Mouse (Mus musculus) urinary bladder, postnatal 36 days (tissue): ENCODE results near the gene Bckdhb.
A peak's percentile ranks its signal among the peaks of the same experiment; 100 is the strongest.
"Not testable (repeated sequence)": the region's sequence is repeated elsewhere in the genome, so short reads cannot be mapped to it uniquely, and the experiment has no call there.

Source experiments
- DNase-seq, 2 experiments: peaks; one replicate each; pipeline ENCODE4 v3.0.0; 2022; ENCODE audit warnings: low spot score in 2 of 2, mixed read lengths in 1 of 2

Bckdhb gene

DNA sequence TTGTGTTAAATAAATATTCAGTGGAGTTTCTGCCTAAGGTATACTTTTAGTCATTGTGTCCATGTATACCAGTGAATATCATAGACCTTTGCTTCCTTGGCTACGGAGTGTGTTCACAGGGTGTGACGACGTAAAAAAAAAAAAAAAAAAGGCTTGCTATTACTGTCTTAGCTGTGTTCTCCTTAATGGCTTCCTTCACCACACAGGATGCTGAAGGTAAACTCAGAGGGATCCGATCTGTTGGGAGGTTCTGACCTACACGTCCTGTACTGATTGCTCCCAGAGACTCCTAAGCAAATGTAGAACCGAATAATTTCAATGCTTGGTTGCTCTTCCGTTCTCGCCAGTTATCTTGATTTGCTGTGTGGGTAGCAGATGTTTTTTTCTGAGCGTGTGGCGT is 38.4 kb downstream of the Bckdhb start:
- no peak for DNase-seq

DNA sequence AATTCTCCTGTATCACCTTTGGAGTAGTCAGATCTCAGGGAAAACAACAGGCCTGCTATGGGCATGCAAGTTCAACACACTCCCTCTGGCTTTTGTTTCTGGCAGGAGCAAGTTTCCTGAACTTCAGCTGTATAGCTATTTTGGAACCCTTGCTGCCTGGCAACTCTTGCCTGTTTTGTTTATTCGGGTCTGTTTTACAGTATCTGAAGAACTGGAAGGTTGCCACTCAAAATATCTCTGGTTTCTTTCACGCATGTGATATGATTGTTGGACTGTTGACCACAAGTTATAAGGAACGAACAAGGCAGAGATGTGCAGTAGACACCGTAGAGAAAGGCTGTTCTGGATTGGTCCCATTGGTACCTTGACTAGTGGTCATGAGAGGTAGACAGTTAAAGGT is 39.4 kb downstream of the Bckdhb start:
- DNase-seq, result no peak

DNA sequence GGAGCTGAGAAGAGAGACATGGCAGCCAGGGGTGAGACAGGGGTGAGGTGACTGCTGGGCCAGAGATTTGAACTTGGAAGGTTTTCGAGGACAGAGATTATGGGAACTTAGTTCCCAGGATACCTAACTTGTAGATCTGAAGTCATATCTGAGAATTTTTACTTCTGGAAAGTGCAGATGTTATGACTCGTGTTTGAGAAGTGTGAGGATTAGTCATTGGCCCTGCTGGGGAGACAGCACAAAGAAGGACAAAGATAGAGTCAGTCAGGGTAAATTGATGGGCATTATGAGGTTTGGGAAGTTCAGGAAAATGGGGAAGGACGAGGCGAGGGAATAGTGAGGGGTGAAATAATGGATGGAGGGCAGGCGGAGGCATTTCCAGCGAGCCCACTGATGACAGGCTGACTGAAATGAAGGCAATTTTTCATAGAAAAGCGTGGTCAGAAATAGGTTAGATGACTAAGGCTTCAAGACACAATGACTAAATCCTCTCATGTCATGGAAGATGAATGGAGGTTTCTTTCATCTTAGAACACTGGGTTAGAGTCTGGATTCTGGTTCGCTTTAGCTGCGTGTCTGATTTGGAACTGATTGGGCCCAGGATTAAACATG is 42.6 kb downstream of the Bckdhb start:
- DNase-seq, result no peak

DNA sequence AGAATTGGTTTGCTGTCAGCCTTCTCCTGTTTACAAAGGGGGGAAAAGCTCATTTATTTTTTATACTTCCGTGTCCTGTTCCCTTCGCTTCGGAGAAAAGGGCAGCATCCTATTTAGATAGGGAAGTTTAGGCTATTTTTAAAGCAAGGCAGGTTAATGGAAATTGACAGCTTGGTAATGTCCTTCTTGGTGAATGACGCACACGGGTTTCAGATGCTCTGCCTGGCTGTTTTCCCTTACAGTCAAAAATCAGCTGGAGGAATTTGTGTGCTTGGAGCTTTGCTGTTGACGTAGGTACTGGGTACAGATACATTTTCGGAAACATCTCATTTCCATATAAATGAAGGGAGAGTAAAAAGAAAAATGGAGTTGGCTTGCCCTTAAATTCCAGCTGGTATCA is 44.4 kb downstream of the Bckdhb start:
- DNase-seq, result no peak

DNA sequence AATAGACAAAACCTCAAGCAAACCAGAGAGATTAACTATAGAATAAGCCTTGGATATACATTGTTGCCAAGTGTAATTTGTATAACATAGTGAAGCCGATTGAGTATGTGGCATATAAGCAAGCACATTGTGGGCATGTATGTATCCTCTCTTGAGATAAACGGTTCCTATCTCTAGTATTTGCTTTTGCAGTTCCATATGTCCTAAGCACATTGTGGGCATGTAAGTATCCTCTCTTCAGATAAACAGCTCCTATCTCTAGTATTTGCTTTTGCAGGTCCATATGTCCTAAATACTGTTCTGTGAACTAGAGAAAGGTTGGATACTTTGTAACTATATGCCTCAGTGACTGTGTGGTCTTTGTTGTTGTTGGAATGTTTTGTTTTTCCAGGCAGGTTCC is 48.5 kb downstream of the Bckdhb start:
- no peak for DNase-seq

DNA sequence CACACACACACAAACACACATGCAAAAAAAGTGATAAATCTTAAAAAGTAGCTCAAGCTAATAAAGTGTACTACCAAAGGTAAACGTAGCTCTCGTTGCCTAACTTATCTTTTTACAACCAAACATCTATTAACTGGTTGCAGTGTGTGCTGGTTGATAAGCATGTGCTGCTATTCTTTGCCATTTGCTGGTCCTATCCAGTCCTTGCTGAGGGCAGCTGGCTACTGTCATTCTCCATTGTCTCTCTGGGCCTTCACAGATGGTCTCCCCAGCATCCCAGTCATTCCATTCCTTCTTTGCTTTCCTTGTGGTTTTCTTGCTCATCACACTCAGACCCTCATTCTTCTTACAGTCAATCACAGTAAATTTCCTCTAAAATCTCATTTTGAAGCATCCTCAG is 50.9 kb downstream of the Bckdhb start:
- DNase-seq, result no peak

DNA sequence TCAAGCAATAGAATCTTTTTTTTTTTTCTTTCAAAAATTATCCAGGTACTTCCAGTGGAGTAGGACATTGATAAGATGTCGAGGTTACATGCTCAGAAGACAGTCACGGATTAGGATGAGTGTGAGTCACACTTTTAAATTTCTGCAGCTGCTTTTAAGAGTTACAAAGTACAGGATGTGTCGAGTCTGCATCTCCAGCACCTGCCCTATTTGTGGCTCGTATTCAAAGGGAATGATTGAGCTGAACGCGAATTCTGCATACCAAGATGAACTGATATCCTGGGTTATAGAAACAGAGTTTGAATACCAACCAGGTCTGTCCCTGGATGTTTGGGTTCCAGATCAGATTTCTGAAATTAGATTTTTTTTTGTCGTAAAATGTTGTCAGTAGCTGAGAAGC is 56.3 kb downstream of the Bckdhb start:
- DNase-seq, result no peak

DNA sequence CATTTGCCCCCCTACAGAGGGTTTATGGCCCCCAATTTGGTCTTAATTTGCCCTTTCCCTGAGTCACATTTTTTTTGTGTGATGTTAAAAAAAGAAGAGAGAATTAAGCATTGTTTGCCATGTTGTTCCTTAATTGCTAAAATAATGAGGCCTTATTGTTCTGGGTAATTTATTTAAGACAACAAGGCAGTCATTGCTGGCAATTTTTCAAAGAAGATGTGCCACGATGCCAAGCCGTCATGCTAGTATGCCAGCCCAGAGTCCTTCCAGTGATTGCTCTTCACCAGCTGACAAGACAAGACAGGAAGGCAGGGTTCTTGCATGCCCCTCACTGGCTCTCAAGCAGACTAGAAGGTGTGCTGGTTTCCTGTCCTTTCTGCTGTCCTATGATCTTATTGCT is 84.0 kb downstream of the Bckdhb start:
- no peak for DNase-seq

DNA sequence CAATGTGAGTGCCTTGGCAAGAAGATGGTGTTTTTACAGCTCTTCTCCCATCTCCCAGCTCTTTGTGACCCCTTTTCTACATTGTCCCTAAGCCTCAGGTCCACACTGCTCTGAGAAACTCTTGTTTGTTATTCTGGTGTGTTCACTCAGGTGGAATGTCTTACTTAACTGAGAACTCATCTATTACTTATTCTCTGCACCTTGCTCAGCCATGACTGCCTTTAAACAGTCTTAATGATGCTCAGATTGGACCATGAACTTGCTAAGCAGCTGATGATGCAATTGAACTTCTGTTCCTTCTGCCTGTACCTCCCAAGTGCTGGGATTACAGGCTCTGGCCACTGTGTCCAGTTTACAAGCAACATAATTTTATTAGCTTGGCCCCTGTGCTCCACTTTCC is 86.2 kb downstream of the Bckdhb start:
- no peak for DNase-seq

DNA sequence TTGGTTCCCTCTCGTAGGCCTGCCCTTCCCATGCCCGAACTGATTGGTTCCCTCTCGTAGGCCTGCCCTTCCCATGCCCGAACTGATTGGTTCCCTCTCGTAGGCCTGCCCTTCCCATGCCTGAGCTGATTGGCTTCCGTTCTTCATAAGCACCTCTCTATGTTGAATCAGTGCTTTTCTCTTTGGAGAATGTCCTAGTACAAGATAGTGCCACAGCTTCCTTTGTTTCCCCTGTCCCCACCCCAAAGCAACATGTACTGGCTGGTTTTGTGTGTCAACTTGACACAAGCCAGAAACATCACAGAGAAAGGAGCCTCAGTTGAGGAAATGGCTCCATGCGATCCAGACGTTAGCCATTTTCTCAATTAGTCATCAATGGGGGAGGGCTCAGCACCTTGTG is 93.2 kb downstream of the Bckdhb start:
- not testable (repeated sequence) for DNase-seq

DNA sequence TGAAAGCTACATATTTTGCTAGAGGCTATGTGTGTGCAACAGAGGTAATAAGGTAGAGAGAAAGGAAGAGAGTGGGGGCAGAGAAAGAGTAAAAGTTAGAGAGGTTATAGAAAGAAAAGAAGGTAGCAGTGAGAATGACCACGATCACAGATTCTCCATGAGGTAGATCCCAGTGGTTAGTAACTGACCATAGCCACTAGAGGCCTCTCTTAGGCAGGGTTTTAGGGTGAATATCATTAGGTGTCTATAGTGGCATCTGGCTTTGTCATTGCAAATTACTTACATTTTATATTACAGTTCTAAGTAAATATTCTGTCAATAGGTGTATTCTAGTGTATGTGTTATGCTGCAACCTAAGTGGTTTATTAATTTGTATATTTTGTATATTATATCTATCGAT is 94.7 kb downstream of the Bckdhb start:
- no peak for DNase-seq

DNA sequence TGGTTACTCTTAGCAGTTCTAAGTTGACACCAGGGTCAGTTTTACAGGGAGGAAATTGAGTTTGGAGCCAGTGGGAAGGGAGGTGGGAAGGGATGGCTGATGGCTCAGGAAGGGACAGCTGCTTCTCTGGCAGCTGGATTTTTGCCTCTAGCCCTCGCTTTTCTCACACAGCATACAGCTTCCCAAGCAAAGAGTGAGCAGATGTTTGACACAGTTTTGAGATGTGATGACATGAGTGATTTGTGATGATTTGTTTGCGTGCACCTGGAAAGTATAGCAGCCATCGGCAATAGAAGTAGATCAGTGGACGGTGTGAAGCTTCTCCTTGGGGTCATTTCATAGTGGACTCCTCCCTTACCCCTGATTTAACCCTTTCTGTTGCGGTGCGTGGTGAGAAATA is 96.2 kb downstream of the Bckdhb start:
- DNase-seq, result no peak

DNA sequence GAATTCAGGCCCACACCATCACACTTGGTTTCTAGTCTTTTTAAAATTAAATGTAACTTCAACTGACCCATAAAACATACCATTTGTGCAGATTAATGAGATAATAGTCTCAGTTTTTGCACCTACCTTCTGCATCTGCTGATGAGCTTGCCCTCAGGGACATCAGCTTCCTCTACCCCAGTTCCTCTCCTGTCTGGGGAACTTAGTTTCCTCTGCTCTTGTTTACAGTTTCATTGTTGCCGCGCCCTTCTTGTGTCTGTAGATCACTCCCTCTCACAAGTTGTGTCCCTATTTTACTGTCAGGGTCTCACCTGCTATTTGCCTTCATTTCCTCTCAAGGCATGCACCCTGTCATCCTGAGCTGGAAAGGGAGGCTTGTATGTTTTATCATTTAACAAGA is 103.2 kb downstream of the Bckdhb start:
- no peak for DNase-seq

DNA sequence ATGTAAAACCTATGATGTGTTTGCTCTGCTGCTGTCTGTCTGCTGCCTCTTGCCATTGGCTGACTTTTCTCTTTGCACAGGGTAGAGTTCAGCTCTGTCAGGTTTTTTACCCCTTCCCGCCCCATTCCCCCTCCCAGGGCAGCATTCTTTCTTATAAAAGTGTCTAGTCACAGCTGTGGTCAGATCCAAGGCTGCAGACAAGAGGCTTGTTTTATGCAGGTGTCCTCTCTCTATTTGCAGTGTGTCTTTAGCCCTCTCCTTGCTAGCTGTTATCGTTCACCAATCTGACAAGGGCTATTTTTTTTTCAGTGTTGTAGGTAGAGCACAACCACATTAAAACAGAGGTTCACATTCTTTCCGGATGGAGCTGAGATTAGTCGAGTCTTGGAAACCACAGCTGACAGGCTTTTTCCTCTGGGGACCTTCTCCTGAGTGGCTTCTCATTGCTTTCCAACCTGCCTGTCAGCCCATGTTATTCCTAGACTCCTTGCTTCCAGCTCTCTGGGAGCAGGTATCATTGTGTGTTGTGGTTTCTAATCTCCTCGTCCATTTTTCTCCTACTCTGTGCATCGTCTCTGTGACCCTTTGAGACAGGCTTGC is 105.8 kb downstream of the Bckdhb start:
- DNase-seq, result no peak

DNA sequence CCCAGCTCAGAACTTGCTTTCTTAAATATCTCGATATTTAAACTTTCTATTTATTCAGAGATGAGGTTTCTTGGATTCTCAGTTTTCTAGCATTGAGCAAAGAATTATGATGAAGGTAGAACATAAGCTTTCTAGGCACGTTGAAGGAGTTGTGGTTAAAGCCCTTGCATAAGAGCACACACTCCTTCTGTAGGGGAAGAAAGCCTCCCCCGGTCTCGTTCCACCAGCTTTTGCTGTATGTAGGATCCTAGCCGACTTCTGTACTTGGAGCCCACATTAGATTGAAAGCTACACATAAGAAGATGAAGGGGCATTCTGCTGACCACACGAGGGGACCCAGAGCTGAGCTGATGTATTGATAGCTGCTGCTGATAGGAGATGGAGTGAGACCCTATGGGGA is 106.5 kb downstream of the Bckdhb start:
- DNase-seq, result no peak

DNA sequence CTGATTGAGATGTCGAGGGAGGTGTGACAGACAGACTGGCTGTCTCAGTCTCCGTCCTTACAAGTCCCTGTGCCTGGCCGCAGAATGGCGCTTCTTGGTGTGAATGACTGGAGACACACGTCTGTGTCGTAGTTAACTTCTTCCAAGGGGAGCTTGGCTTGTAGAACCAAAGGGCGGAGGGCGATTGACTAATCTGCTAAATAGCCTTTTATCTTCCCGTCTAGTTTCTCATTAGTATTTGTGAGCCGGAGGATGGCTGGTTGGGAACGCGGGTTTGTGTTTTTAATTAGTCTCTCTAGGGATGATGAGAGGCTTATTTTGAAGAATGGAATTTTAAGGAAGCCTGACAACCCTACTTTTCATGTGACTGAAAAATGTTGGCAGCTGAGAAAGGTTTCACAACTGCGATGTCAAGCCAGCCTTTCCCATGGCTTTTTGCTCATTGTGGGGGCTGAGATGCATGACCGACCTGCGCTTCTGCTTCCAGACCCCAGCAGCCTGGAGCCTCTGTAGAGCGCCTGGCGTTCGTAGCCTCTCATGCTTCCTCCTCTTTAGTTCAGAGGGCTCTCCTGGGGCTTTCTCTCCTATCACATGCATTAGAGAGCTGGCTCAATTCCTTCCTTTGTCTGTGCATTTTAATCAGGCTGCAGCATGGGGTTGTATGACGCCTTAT is 107.9 kb downstream of the Bckdhb start:
- DNase-seq, result peak in 1 of 2 experiments; percentile 37

DNA sequence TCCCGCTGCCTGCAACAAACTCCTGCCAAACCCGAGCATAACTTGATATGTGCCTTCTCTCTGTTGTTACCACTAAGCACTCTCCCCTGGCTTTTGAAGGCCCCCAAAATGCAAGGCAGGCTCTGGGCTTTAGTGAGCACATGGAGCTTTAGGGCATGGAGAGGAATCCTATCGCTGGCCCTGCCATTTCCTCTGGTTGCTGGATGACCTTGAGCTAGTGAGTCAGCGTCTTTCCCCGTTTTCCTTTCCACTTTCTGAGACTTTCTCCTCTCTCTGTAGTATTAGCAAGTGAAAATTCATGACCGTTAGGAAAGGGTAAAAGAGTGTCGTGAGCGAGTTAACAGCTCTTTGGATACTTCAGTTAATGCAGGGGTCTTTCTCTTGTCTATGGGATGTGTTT is 111.1 kb downstream of the Bckdhb start:
- DNase-seq, result no peak

DNA sequence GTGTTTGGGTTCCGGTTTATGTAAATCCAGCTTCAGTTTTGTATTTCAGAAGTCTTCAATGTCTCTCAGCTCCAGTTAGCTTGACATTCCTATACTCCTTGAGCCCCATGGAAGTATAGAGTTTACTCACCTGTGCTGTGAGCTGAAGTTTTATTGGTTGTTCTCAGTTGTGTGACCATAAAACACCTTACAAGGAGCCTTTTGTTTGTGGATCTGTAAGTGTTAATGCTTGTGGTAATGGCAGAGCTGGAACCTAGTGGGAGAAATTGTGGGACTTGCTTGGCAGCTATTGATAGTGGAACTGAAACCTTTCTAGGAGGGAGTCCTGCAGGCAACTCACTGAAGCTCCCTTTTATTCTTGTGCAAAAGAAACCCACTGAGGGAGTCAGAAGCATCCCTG is 112.3 kb downstream of the Bckdhb start:
- no peak for DNase-seq

DNA sequence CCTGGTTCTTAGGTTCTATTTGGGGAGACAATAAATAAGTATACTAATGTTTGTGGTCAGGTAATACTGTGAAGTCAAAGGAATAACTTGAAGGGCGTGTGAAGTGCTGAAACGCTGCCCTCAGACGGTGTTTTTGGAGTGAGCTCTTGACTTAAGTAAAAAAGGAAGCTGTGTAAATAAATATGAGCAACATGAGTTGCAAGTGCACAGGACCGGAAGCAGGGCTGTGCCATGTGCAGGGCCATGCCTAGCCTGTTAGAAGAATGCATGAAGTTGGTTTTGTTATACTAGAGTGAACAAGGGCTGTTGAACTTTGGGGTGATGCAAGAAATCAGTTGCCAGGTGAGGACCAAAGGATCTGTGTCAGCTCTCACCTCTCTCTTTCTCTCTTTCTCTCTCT is 114.0 kb downstream of the Bckdhb start:
- DNase-seq, result no peak

DNA sequence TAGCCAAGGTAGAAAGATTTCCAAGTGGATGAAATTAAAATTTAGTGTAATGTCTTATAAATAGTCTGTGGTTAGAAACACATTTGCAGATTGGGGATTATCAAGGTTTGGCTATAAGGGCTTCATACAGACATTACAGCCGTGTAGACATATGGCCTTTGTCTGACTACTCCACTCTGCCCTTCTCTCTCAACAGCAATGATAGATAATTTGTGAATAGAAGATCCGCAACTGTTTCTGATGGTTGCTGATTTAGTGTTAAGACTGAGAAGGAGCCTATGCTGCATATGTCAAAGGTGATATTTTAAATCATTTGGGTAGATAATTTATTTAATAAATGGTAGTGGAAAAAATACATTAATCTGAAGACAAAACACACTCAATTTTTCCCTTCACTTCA is 115.4 kb downstream of the Bckdhb start:
- no peak for DNase-seq

DNA sequence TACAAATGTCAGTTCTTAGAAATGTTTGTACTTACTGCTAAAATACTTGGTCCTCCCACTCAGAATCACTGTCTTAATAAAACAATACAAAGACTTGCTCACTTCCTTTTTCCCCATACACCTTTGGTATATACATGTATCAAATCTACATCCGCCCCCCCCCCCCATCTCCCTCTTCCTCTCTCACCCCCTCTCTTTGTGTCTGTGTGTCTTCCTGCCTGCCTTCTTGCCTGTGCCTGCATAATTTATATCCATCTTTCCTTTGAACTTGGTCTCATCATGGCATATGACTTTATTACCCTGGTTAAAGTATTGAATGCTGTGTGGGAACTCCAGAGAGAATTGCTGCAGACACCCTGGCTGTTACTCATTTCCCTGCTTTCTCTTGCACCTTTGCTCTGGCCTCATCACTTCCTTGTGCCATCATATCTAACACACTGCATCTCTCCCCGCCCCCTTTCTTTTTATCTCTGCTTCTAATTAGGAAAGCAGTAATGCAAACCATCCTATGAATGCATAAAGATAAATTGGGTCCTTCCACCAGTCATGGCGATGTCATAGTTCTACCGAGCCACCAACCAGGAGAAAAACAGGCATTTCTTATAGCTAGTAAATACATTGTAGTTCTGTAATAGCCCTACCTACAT is 116.8 kb downstream of the Bckdhb start:
- no peak for DNase-seq

DNA sequence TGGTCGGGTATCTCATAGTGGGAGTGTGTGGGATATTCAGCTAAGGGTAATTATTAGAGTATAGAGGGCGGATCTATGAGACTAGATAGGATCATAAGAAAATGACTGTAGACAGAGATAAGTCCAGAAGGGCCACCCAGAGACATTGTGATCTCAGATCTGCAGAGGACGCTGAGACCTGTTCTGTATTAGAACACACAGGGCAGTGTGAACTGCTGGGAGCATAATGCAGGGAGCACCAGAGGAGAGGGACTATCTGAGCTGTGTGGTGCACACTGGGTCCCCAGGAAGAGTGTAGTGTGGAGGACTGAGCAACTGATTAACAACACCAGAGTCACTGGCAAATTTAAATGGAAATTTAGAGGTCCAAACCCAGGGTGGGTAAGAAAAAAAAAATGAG is 117.6 kb downstream of the Bckdhb start:
- DNase-seq, result no peak

DNA sequence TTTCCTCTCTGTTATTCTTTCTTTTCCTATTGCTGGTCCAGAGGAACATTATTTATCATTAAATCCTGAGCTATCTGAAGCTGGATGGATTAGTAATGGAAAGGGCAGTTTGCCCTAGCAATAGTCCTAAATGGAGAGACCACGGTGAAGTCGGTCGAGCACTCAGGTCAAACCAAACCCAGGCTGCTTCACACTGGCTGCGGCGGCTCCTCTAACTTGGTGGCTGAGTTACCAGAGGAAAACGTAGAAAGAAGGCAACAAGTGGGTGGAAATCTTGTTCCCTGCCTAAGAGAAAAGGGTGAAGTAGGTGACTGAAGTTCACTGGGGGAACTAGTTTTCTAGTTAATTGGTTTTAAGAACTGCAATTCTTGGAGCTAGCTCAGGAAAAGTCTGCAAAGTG is 119.2 kb downstream of the Bckdhb start:
- DNase-seq, result no peak
